Comparison of ENCODE assay signal across 8 mouse cellular contexts in genomic region chr11:50226406-50226805, GRCm38 (mm10). TPM values are rescaled to one million over a fixed set of nuclear protein-coding genes. Genes with fewer than 3 reads are reported as not detected.
DNase-seq lines count a peak whose midpoint lies in the region; ATAC-seq and TF ChIP-seq lines count a peak whose summit lies in the region.

No protein-coding gene starts in this region.

- no peak for DNase-seq in layer of hippocampus, adult 2 months (ENCODE audit: low spot score in 2 of 2)
- no peak for DNase-seq in layer of hippocampus, adult 11-12 months (ENCODE audit: low spot score)
- no peak for DNase-seq in embryonic facial prominence, embryonic 11.5 days (ENCODE audit: low spot score)
- DNase-seq in midbrain, postnatal 0 days (ENCODE audit: low spot score), result no peak
- DNase-seq in adrenal gland, postnatal 10 days, result no peak
- DNase-seq in urinary bladder, adult 2 months (ENCODE audit: low spot score), result no peak
- DNase-seq in natural killer cell, adult 2 months (ENCODE audit: low spot score in 2 of 2), result no peak

- 41% methylated on average over 2 of the region's 2 CpGs for WGBS in embryonic facial prominence, embryonic 11.5 days
- WGBS in hindbrain, embryonic 16.5 days, result 41% methylated on average over 2 of the region's 2 CpGs
- WGBS in midbrain, postnatal 0 days, result 42% methylated on average over 2 of the region's 2 CpGs

- peak overlapping the region; percentile 89 for H3K27ac ChIP-seq in layer of hippocampus, adult 2 months
- no peak overlapping the region for H3K27ac ChIP-seq in embryonic facial prominence, embryonic 11.5 days (replicated peaks; ENCODE audit: low read depth, low read length)
- H3K27ac ChIP-seq in hindbrain, embryonic 16.5 days (ENCODE audit: low read depth, low read length), result peak overlapping the region; percentile 94; the same call in 1 of the 2 replicates
- peak overlapping the region; percentile 94 for H3K27ac ChIP-seq in midbrain, postnatal 0 days (ENCODE audit: low read depth, low read length)

- peak overlapping the region; percentile 58 for H3K4me3 ChIP-seq in layer of hippocampus, adult 2 months
- peak overlapping the region; percentile 91; the same call in 1 of the 2 replicates for H3K4me3 ChIP-seq in embryonic facial prominence, embryonic 11.5 days (ENCODE audit: low read depth, low read length)
- peak overlapping the region; percentile 91 for H3K4me3 ChIP-seq in hindbrain, embryonic 16.5 days (ENCODE audit: low read length)
- peak overlapping the region; percentile 84 for H3K4me3 ChIP-seq in midbrain, postnatal 0 days (ENCODE audit: low read depth, low read length)

- peak overlapping the region; percentile 81 for H3K4me2 ChIP-seq in embryonic facial prominence, embryonic 11.5 days (ENCODE audit: low read depth, low read length)
- peak overlapping the region; percentile 93 for H3K4me2 ChIP-seq in hindbrain, embryonic 16.5 days (ENCODE audit: low read length)
- peak overlapping the region; percentile 95 for H3K4me2 ChIP-seq in midbrain, postnatal 0 days (ENCODE audit: low read depth, low read length, poor library complexity, severe bottlenecking)

- no peak for TF ChIP-seq CTCF in layer of hippocampus, adult 2 months (conservative IDR thresholded peaks at IDR 0.05)
- no peak for TF ChIP-seq CTCF in midbrain, postnatal 0 days (IDR thresholded peaks at IDR 0.05)

- H3K9ac ChIP-seq in embryonic facial prominence, embryonic 11.5 days (replicated peaks; ENCODE audit: low read length), result peak overlapping the region; percentile 95
- peak overlapping the region; percentile 98 for H3K9ac ChIP-seq in hindbrain, embryonic 16.5 days (ENCODE audit: low read depth, low read length)
- H3K9ac ChIP-seq in midbrain, postnatal 0 days (replicated peaks; ENCODE audit: low read length, poor library complexity, severe bottlenecking), result peak overlapping the region; percentile 99

- H3K4me1 ChIP-seq in embryonic facial prominence, embryonic 11.5 days (ENCODE audit: control insufficient read depth, insufficient read depth, low read length), result peaks cover 21% of the 10 kb centered on the region
- peaks cover 52% of the 10 kb centered on the region for H3K4me1 ChIP-seq in hindbrain, embryonic 16.5 days (ENCODE audit: control insufficient read depth, insufficient read depth, low read depth, low read length)
- H3K4me1 ChIP-seq in midbrain, postnatal 0 days (ENCODE audit: insufficient read depth, low read length), result peaks cover 26% of the 10 kb centered on the region

- ATAC-seq in embryonic facial prominence, embryonic 11.5 days (replicated peaks; ENCODE audit: insufficient number of reproducible peaks, low FRiP score, low TSS enrichment, low read depth), result no peak
- ATAC-seq in hindbrain, embryonic 16.5 days, result no peak
- ATAC-seq in midbrain, postnatal 0 days (ENCODE audit: low FRiP score), result no peak

- H3K9me3 ChIP-seq in embryonic facial prominence, embryonic 11.5 days (replicated peaks; ENCODE audit: control insufficient read depth, low read length), result no peaks in the 10 kb centered on the region
- no peaks in the 10 kb centered on the region for H3K9me3 ChIP-seq in hindbrain, embryonic 16.5 days (ENCODE audit: control insufficient read depth, low read length)
- H3K9me3 ChIP-seq in midbrain, postnatal 0 days (ENCODE audit: low read length), result no peaks in the 10 kb centered on the region

- H3K27me3 ChIP-seq in embryonic facial prominence, embryonic 11.5 days (ENCODE audit: control insufficient read depth, insufficient read depth, low read length), result no peaks in the 10 kb centered on the region
- H3K27me3 ChIP-seq in hindbrain, embryonic 16.5 days (replicated peaks; ENCODE audit: control insufficient read depth, insufficient read depth, low read length), result no peaks in the 10 kb centered on the region
- H3K27me3 ChIP-seq in midbrain, postnatal 0 days (ENCODE audit: insufficient read depth, low read length), result no peaks in the 10 kb centered on the region

- no peaks in the 10 kb centered on the region for H3K36me3 ChIP-seq in embryonic facial prominence, embryonic 11.5 days (replicated peaks; ENCODE audit: control insufficient read depth, insufficient read depth, low read depth, low read length)
- peaks cover 3% of the 10 kb centered on the region; the same call in 1 of the 2 replicates for H3K36me3 ChIP-seq in hindbrain, embryonic 16.5 days (ENCODE audit: control insufficient read depth, insufficient read depth, low read length)
- no peaks in the 10 kb centered on the region for H3K36me3 ChIP-seq in midbrain, postnatal 0 days (ENCODE audit: insufficient read depth, low read length)

RNA-seq across cellular contexts. Expression of gene Ltc4s, which starts 12.0 kb away (rescaled TPM):
- 1 to 10 TPM; 6.8 to 9.3 TPM for total RNA-seq in layer of hippocampus, adult 2 months (2021)
- 0.36 and 0.57 TPM in 2 replicates for polyA plus RNA-seq in embryonic facial prominence, embryonic 11.5 days (2014; fragmentation: Nextera tagmentation; extraction: Ambion mirVana)
- 2.2 and 3.4 TPM in 2 replicates for polyA plus RNA-seq in hindbrain, embryonic 16.5 days (2015; fragmentation: Nextera tagmentation; extraction: Ambion mirVana)
- total RNA-seq in midbrain, postnatal 0 days (2014; rRNA removed), result 3.5 and 21.3 TPM in 2 replicates
- 5.3 and 6.0 TPM in 2 replicates for polyA plus RNA-seq in midbrain, postnatal 0 days (2015; fragmentation: Nextera tagmentation; extraction: Ambion mirVana)
- total RNA-seq in adrenal gland, postnatal 10 days (2021), result 10 to 100 TPM; 10.1 to 12.6 TPM
- polyA plus RNA-seq in urinary bladder, adult 2 months (2012; rRNA removed), result 16.8 and 36.1 TPM in 2 replicates

RNA-seq across cellular contexts. Expression of gene Mgat4b, which starts 15.7 kb away (rescaled TPM):
- 10 to 100 TPM; 91.2 to 93.0 TPM for total RNA-seq in layer of hippocampus, adult 2 months (2021)
- polyA plus RNA-seq in embryonic facial prominence, embryonic 11.5 days (2014; fragmentation: Nextera tagmentation; extraction: Ambion mirVana), result 19.5 and 21.1 TPM in 2 replicates
- 15.6 and 30.9 TPM in 2 replicates for polyA plus RNA-seq in hindbrain, embryonic 16.5 days (2015; fragmentation: Nextera tagmentation; extraction: Ambion mirVana)
- total RNA-seq in midbrain, postnatal 0 days (2014; rRNA removed), result 115 and 152 TPM in 2 replicates
- polyA plus RNA-seq in midbrain, postnatal 0 days (2015; fragmentation: Nextera tagmentation; extraction: Ambion mirVana), result 77.3 and 77.9 TPM in 2 replicates
- 100 to 1,000 TPM; 118 to 141 TPM for total RNA-seq in adrenal gland, postnatal 10 days (2021)
- 47.4 and 54.3 TPM in 2 replicates for polyA plus RNA-seq in urinary bladder, adult 2 months (2012; rRNA removed)

RNA-seq across cellular contexts. Expression of gene Sqstm1, which starts 15.8 kb away (rescaled TPM):
- total RNA-seq in layer of hippocampus, adult 2 months (2021), result 100 to 1,000 TPM; 444 to 465 TPM
- 135 and 142 TPM in 2 replicates for polyA plus RNA-seq in embryonic facial prominence, embryonic 11.5 days (2014; fragmentation: Nextera tagmentation; extraction: Ambion mirVana)
- 448 and 480 TPM in 2 replicates for polyA plus RNA-seq in hindbrain, embryonic 16.5 days (2015; fragmentation: Nextera tagmentation; extraction: Ambion mirVana)
- 314 and 335 TPM in 2 replicates for total RNA-seq in midbrain, postnatal 0 days (2014; rRNA removed)
- 455 and 484 TPM in 2 replicates for polyA plus RNA-seq in midbrain, postnatal 0 days (2015; fragmentation: Nextera tagmentation; extraction: Ambion mirVana)
- 100 to 1,000 TPM; 321 to 332 TPM for total RNA-seq in adrenal gland, postnatal 10 days (2021)
- polyA plus RNA-seq in urinary bladder, adult 2 months (2012; rRNA removed), result 317 and 373 TPM in 2 replicates

RNA-seq across cellular contexts. Expression of gene Mrnip, which starts 52.2 kb away (rescaled TPM):
- total RNA-seq in layer of hippocampus, adult 2 months (2021), result 10 to 100 TPM; 12.7 to 15.8 TPM
- 24.9 and 25.5 TPM in 2 replicates for polyA plus RNA-seq in embryonic facial prominence, embryonic 11.5 days (2014; fragmentation: Nextera tagmentation; extraction: Ambion mirVana)
- 33.2 and 39.1 TPM in 2 replicates for polyA plus RNA-seq in hindbrain, embryonic 16.5 days (2015; fragmentation: Nextera tagmentation; extraction: Ambion mirVana)
- 37.1 and 41.3 TPM in 2 replicates for total RNA-seq in midbrain, postnatal 0 days (2014; rRNA removed)
- 37.9 and 40.7 TPM in 2 replicates for polyA plus RNA-seq in midbrain, postnatal 0 days (2015; fragmentation: Nextera tagmentation; extraction: Ambion mirVana)
- 10 to 100 TPM; 12.1 to 17.9 TPM for total RNA-seq in adrenal gland, postnatal 10 days (2021)
- polyA plus RNA-seq in urinary bladder, adult 2 months (2012; rRNA removed), result 8.7 and 11.5 TPM in 2 replicates
